Mouse (Mus musculus): ENCODE results near the gene Dph5. TPM values are rescaled to one million over a fixed set of nuclear protein-coding genes. Genes with fewer than 3 reads are reported as not detected.
"Not testable (repeated sequence)": the region's sequence is repeated elsewhere in the genome, so short reads cannot be mapped to it uniquely, and the experiment has no call there.

The Dph5 gene
- 10 to 100 TPM; 11.7 to 12.5 TPM for total RNA-seq (2021)
- long read RNA-seq, experiment 1, transcript Dph5-201 (8 exons, 1,576 nt): major isoform, 8 of 8 reads
- long read RNA-seq, experiment 1, partial matches to known transcripts: 0 of 8 reads
- long read RNA-seq, experiment 1, other reads (novel, unspliced or antisense): 0 of 8 reads
- long read RNA-seq, experiment 2, transcript Dph5-201 (8 exons, 1,576 nt): major isoform, 5 of 8 reads
- long read RNA-seq, experiment 2, partial matches to known transcripts: 3 of 8 reads
- long read RNA-seq, experiment 2, other reads (novel, unspliced or antisense): 0 of 8 reads

- intact Hi-C loops (cut with DNase I): loop anchor here (1.0 kb wide), 1 partner anchor 174 kb away; no protein-coding TSS in a partner anchor
These were observed at the start of gene Dph5 for GRCm38 (mm10) chr3:115887427-115888309. Gene Dph5 (plus strand): TSS chr3:115887837.

GRCm38 (mm10) chr3:115844566-115844965 lies 43.1 kb upstream of the Dph5 start:
- intact Hi-C loops (cut with DNase I): no loop called here
- DNase-seq (ENCODE audit: low spot score in 2 of 2): peak; percentile 11 to 28

More at GRCm38 (mm10) chr3:115887427-115888309, at the start of gene Dph5:
- peak; percentile 92 to 93 for DNase-seq (ENCODE audit: low spot score in 2 of 2)

DNA sequence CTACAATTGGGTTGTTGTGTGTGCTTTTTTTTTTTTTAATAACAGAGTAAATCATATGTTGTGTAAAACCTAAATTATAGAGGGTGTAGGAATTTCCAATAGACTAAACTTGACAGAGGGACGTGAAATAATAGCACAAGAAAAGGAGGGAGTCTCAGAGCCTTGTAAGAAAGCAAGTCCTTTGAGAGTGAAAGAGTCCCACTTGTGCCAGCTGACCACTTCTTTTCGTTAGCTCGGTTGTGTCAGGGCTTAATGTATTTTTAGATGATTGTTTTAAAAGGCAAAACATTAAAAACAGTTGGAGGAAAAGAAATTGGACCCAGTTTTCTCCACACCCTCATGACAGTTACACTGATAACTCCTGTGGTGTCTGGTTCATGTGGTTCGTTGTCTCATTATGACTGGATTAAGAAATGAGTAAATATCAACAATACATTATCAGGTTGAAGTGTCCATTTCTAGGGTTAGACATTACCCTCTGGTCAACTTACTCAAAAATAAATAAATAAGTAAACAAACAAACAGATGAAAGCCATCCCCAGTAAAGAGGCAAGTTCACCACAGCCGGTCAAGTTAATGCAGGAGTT lies 42.5 kb upstream of the Dph5 start:
- intact Hi-C loops (cut with DNase I): no loop called here
- DNase-seq (ENCODE audit: low spot score in 2 of 2): no peak

- intact Hi-C loops (cut with DNase I): no loop called here
- peak in 1 of 2 experiments; percentile 23 for DNase-seq (ENCODE audit: low spot score in 2 of 2)
These were observed 41.9 kb upstream of the Dph5 start for GRCm38 (mm10) chr3:115845724-115846123.

- intact Hi-C loops (cut with DNase I): no loop called here
- DNase-seq (ENCODE audit: low spot score in 2 of 2): no peak
These were observed 41.5 kb upstream of the Dph5 start for GRCm38 (mm10) chr3:115846153-115846552.

- DNase-seq (ENCODE audit: low spot score in 2 of 2): no peak
- intact Hi-C loops (cut with DNase I): no loop called here
These were observed 38.8 kb upstream of the Dph5 start for GRCm38 (mm10) chr3:115848686-115849480.

DNA sequence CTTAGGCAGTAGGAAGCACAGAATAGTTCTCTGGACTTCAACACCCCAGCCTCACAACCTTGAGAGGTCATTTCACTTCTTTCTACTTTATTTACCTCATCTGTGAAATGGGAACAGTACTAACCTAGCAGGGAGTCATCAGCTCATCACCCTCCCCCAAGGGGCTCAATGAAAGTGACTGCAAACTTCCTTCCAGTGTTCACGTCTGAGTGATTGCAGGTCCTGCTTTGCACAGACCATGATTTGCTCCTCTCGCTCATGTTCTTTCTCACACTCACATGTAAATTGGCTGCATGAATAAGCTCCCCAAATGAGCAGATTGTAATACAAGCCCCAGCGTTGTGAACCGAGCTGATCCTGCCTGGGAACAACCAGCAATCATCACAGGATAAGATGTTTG lies 36.7 kb upstream of the Dph5 start:
- intact Hi-C loops (cut with DNase I): loop anchor here (10.0 kb wide), 1 partner anchor 136 kb away; the partner anchor contains the start of gene S1pr1
- DNase-seq (ENCODE audit: low spot score in 2 of 2): no peak

DNA sequence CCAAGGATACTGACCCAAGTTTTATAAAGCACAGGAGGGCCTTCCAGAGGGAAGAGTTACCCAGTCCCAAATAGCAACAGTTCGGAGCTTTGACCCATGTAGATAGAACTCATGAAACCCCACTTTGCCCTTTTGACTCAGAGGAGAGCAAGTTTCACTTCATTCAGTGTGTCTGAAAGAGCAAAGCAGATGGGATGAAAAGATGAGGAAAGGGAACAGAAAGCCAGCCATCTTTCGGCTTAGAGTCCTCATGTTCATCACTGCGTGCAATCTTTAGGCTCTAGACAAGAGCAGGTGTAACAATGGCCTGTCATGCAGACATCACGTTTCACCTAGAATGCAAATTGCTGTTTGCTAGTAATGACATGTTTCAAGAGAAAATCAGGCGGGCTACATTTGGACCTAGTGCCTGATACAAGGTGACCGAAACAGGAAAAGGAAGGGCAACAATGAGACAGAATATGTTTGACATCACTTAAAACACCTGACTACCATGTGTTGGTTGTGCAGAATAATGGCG lies 32.9 kb upstream of the Dph5 start:
- DNase-seq (ENCODE audit: low spot score in 2 of 2): no peak
- intact Hi-C loops (cut with DNase I): loop anchor here (10.0 kb wide), 1 partner anchor 140 kb away; the partner anchor contains the start of gene S1pr1

GRCm38 (mm10) chr3:115855576-115855975 lies 32.1 kb upstream of the Dph5 start:
- peak; percentile 14 to 18 for DNase-seq (ENCODE audit: low spot score in 2 of 2)
- intact Hi-C loops (cut with DNase I): loop anchor here (10.0 kb wide), 1 partner anchor 141 kb away; the partner anchor contains the start of gene S1pr1

DNA sequence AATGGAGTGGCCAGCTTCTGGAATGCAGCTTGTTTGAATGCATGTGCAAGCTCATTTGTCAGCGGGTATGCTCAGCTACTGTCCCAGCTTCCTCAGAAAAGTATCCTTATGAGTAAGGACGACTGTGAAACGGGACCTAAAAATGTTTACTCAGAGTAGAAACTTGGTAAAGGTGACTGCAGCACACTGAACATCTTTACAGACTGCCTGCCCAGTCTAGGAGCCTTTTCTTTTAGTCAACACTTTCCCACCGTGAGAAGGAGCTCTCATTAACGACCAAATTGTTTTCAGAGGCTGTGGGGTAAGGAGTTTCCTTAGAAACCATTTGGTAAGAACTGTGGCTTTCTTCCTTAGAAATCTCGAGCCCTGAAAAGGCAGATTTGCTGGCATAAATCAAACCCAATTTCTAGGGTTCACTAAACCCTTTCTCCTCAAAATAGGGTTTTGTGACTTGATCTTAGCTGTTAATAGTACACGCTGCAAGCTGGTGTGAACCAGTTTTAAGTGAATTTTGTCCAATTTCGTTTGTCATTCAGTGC lies 31.1 kb upstream of the Dph5 start:
- DNase-seq (ENCODE audit: low spot score in 2 of 2): peak in 1 of 2 experiments; percentile 22
- intact Hi-C loops (cut with DNase I): loop anchor here (10.0 kb wide), 1 partner anchor 142 kb away; the partner anchor contains the start of gene S1pr1

DNA sequence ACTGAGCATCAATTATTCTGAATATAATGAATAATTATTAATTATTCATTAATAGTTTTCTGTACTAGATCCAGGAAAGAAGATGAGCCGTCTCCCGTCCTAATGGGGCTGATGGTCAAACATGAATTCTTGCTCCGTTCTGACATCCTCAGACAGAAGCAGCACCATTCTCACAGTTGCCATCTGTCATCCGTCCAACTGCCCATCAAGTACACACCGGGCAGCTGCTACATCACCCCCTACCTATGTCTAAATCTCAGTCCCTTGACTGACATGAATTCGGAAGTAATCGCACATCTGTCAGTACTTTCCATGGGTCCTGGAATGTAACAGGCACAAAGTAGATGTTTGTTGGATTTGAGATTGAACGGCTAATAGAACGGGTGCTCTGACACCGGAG lies 30.2 kb upstream of the Dph5 start:
- intact Hi-C loops (cut with DNase I): loop anchor here (10.0 kb wide), 1 partner anchor 143 kb away; the partner anchor contains the start of gene S1pr1
- no peak for DNase-seq (ENCODE audit: low spot score in 2 of 2)

DNA sequence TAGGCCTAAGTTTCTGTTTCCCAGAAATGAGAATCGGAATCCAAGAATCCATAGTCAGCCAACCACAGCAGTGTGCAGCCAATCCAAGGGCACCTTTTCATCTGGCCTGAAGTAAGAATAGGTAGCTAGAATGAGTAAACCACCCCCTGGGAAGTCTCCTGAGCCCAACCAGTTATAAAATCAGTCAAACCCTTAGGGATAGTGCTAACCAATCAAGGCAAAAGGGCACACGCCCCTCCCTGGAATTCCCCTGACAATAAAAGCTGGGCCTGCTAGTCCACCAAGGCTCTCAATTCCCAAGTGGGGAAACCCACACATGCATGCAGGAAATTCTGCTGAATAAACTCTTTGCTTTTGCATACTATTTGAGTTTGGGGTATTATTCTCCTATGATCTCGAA lies 28.8 kb upstream of the Dph5 start:
- intact Hi-C loops (cut with DNase I): loop anchor here (10.0 kb wide), 1 partner anchor 144 kb away; the partner anchor contains the start of gene S1pr1

DNA sequence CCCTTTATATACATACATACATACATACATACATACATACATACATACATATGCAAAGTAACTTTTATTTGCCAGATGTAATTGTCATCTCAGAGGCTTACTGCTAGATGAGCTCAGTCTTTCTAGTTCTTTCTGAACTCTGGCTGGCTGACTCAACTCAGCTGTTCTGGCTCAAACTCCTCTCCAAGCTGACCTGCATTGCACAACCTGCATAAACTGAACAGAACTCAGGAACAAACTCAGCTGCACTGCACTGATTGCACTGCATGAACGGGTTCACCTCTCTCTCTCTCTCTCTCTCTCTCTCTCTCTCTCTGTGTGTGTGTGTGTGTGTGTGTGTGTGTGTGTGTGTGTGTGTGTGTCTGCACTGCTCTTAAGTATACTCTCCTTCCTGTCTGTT lies 26.9 kb upstream of the Dph5 start:
- intact Hi-C loops (cut with DNase I); DNase-seq (ENCODE audit: low spot score in 2 of 2): not testable (repeated sequence)

More for the DNA sequence above, 28.8 kb upstream of the Dph5 start:
- DNase-seq (ENCODE audit: low spot score in 2 of 2): no peak

- intact Hi-C loops (cut with DNase I): no loop called here
- no peak for DNase-seq (ENCODE audit: low spot score in 2 of 2)
These were observed 24.1 kb upstream of the Dph5 start for GRCm38 (mm10) chr3:115863487-115863886.

- no peak for DNase-seq (ENCODE audit: low spot score in 2 of 2)
- intact Hi-C loops (cut with DNase I): no loop called here
These were observed 20.5 kb upstream of the Dph5 start for GRCm38 (mm10) chr3:115867150-115867549.

- intact Hi-C loops (cut with DNase I): no loop called here
- DNase-seq (ENCODE audit: low spot score in 2 of 2): no peak
These were observed 19.7 kb upstream of the Dph5 start for GRCm38 (mm10) chr3:115867901-115868300.

DNA sequence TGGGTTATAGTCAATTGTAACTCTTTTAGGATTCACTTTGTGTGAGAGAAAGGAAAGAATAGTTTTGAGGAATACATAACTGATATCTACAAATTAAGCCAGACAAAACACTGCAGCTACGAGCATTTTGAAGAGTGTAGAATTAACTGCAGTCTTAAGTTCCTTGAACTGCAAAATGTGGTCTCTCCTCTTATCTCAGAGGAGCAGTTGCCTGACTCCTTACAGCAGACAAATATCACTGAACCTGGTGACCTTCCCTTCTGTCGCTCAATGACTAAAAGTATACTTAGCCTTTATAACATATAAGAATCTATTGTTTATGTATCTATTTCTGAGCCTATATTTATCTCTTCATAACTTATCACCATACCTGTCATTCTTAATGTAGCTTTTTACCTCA lies 18.3 kb upstream of the Dph5 start:
- intact Hi-C loops (cut with DNase I): no loop called here
- no peak for DNase-seq (ENCODE audit: low spot score in 2 of 2)

DNA sequence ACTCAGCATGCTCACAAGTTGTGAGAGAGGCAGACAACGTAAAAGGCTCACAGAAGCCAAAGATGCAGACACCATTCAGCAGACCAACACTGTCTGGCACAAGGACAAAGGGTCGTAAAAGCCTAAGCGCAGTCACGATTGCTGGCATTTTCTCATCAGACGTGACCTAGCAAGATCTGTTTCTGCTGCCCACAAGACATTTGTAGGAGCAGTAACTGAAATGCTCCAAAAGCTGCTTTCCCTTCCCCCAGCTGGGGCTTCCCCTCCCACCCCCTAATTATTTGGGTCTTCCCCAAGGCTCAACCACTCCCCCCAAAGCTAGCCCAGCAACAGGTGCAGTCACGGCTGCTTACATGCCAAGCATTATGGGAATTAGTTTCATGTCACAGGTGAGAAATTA lies 12.1 kb upstream of the Dph5 start:
- intact Hi-C loops (cut with DNase I): no loop called here

More for the DNA sequence above, 12.1 kb upstream of the Dph5 start:
- DNase-seq (ENCODE audit: low spot score in 2 of 2): no peak
